Mouse (Mus musculus) lung, adult 2 months (tissue): Measurements from ENCODE around the gene Stkld1. TPM values are rescaled to one million over a fixed set of nuclear protein-coding genes. Genes with fewer than 3 reads are reported as not detected.
"Not testable (repeated sequence)": the region's sequence is repeated elsewhere in the genome, so short reads cannot be mapped to it uniquely, and the experiment has no call there.

Source experiments
- DNase-seq: peaks from one replicate; pipeline ENCODE4 v3.0.0; 2022
- H3K4me1 ChIP-seq: fragments of 200-500 bp; 2 replicates; pipeline ENCODE4 v1.6.1; 2011; ENCODE audit warnings: low read length; ENCODE audit not compliant: control insufficient read depth, insufficient read depth
- H3K4me3 ChIP-seq: fragments of 200-500 bp; replicated peaks from 2 replicates; pipeline ENCODE3; 2011; ENCODE audit warnings: low read depth, mild to moderate bottlenecking, control low read depth, low read length; ENCODE audit errors: extremely low read depth
- CTCF ChIP-seq: fragments of 200-500 bp; IDR thresholded peaks from 2 replicates; pipeline ENCODE4 v1.5.1; 2011; ENCODE audit warnings: mild to moderate bottlenecking, low read length, control low read depth; ENCODE audit not compliant: insufficient read depth
- POLR2A ChIP-seq: fragments of 200-500 bp; IDR thresholded peaks from 2 replicates; pipeline ENCODE4 v1.6.1; 2011; ENCODE audit warnings: low read depth, mild to moderate bottlenecking, control low read depth, low read length, borderline replicate concordance; ENCODE audit errors: extremely low read depth
- WGBS: fragments of 180-500 bp; shearing (Covaris S2); methylation state at CpG from one replicate; pipeline ENCODE4 v1.1.7; 2018; 5-methylcytosine and 5-hydroxymethylcytosine counted together
- polyA plus RNA-seq: library from polyadenylated mRNA; depleted of rRNA; stranded (reverse); fragments of >200 nt; gene quantifications from 2 replicates; pipeline ENCODE4 v1.2.3, GENCODE M21; 2012; rRNA removed

Gene Stkld1
- polyA plus RNA-seq, result 0.17 and 0.31 TPM in 2 replicates

- peak within 1 kb of the TSS; percentile 92 for H3K4me3 ChIP-seq
- TF ChIP-seq POLR2A (peak; percentile 76), CTCF (no peak)
These were observed at the start of gene Stkld1, which contains the start of gene Surf4 for GRCm38 (mm10) chr2:26933304-26934055. Stkld1 (plus strand) TSS chr2:26934047. Surf4 (minus strand) TSS chr2:26933928.

GRCm38 (mm10) chr2:26885541-26885940 lies 48.3 kb upstream of the Stkld1 start:
- not testable (repeated sequence) for DNase-seq, H3K4me3 ChIP-seq, H3K4me1 ChIP-seq
- WGBS, result 85% methylated on average over 2 of the region's 2 CpGs

More at GRCm38 (mm10) chr2:26933304-26934055, at the start of gene Stkld1, which contains the start of gene Surf4:
- peaks cover 8% of the 10 kb centered on the region for H3K4me1 ChIP-seq
- DNase-seq, result peak; percentile 91
- WGBS, result 1% methylated on average over 68 of the region's 70 CpGs

- not testable (repeated sequence) for H3K4me1 ChIP-seq, H3K4me3 ChIP-seq, DNase-seq
- 75% methylated on average over 4 of the region's 4 CpGs for WGBS
These were observed 47.7 kb upstream of the Stkld1 start for GRCm38 (mm10) chr2:26886170-26886569.

- H3K4me1 ChIP-seq, result no peaks in the 10 kb centered on the region
- H3K4me3 ChIP-seq, result no peak overlapping the region
- TF ChIP-seq CTCF, result no peak
- TF ChIP-seq POLR2A, result no peak
- DNase-seq, result no peak
- WGBS, result 86% methylated on average over 4 of the region's 4 CpGs
These were observed 37.9 kb upstream of the Stkld1 start for GRCm38 (mm10) chr2:26895898-26896297.

GRCm38 (mm10) chr2:26900731-26901130 lies 33.1 kb upstream of the Stkld1 start:
- no peak overlapping the region for H3K4me3 ChIP-seq
- DNase-seq, result no peak
- peaks cover 11% of the 10 kb centered on the region for H3K4me1 ChIP-seq
- TF ChIP-seq POLR2A (no peak), CTCF (no peak)
- 46% methylated on average over 1 of the region's 1 CpGs for WGBS

GRCm38 (mm10) chr2:26901834-26902400 lies 31.9 kb upstream of the Stkld1 start:
- peaks cover 11% of the 10 kb centered on the region for H3K4me1 ChIP-seq
- WGBS, result 5% methylated on average over 7 of the region's 7 CpGs
- no peak overlapping the region for H3K4me3 ChIP-seq
- no peak for DNase-seq
- TF ChIP-seq CTCF (no peak), POLR2A (no peak)

- peak; percentile 91 for DNase-seq
- Histone ChIP-seq H3K4me1 (peaks cover 11% of the 10 kb centered on the region), H3K4me3 (peak within 1 kb of the TSS; percentile 82)
- 0 out of 2 replicates have a peak, but pooled peaks have one; percentile 49 for TF ChIP-seq POLR2A
- no peak for TF ChIP-seq CTCF
- WGBS, result under 1% methylated on average over 41 of the region's 41 CpGs
These were observed 31.2 kb upstream of the Stkld1 start, which contains the start of gene Surf6 for GRCm38 (mm10) chr2:26902467-26903220. Surf6 (minus strand) TSS chr2:26902879.

- TF ChIP-seq CTCF (no peak), POLR2A (no peak)
- H3K4me1 ChIP-seq, result peaks cover 15% of the 10 kb centered on the region
- 4% methylated on average over 7 of the region's 7 CpGs for WGBS
- peak overlapping the region; percentile 82 for H3K4me3 ChIP-seq
- no peak for DNase-seq
These were observed 30.5 kb upstream of the Stkld1 start for GRCm38 (mm10) chr2:26903311-26903710.

GRCm38 (mm10) chr2:26905936-26906335 lies 27.9 kb upstream of the Stkld1 start:
- Histone ChIP-seq H3K4me3 (no peak overlapping the region), H3K4me1 (peaks cover 18% of the 10 kb centered on the region)
- no peak for DNase-seq
- TF ChIP-seq POLR2A (no peak), CTCF (no peak)
- WGBS, result 91% methylated on average over 2 of the region's 2 CpGs
